Mouse (Mus musculus): ENCODE results near the gene Bcas3. TPM values are rescaled to one million over a fixed set of nuclear protein-coding genes. Genes with fewer than 3 reads are reported as not detected.

Gene Bcas3
- polyA plus RNA-seq, 1 experiment from 2014 or later, result 28.0 TPM

- Histone ChIP-seq H3K27ac (replicated peaks; ENCODE audit: low read depth, low read length) (no peak overlapping the region), H3K4me3 (ENCODE audit: low read depth, low read length) (no peak overlapping the region), H3K9me3 (ENCODE audit: control insufficient read depth, low read length) (no peaks in the 10 kb centered on the region), H3K4me1 (ENCODE audit: control insufficient read depth, insufficient read depth, low read length) (peaks cover 11% of the 10 kb centered on the region; the same call in 1 of the 2 replicates), H3K4me2 (ENCODE audit: low read depth, low read length) (no peak overlapping the region), H3K36me3 (ENCODE audit: control insufficient read depth, insufficient read depth, low read length) (no peaks in the 10 kb centered on the region), H3K9ac (ENCODE audit: low read depth, low read length) (no peak overlapping the region), H3K27me3 (replicated peaks; ENCODE audit: control insufficient read depth, insufficient read depth, low read length) (no peaks in the 10 kb centered on the region)
- ATAC-seq (ENCODE audit: low read depth), result no peak
- WGBS, result 80% methylated on average over 3 of the region's 3 CpGs
- DNase-seq (ENCODE audit: low spot score), result no peak
Measured at GRCm38 (mm10) chr11:85572590-85572989, 219.6 kb downstream of the Bcas3 start.

- ATAC-seq (ENCODE audit: low read depth), result no peak
Measured at GRCm38 (mm10) chr11:85574496-85574895, 221.5 kb downstream of the Bcas3 start.

GRCm38 (mm10) chr11:85577816-85578645 is 225.1 kb downstream of the Bcas3 start:
- no peak overlapping the region for H3K4me3 ChIP-seq (ENCODE audit: low read depth, low read length)
- H3K4me2 ChIP-seq (ENCODE audit: low read depth, low read length), result no peak overlapping the region
- no peaks in the 10 kb centered on the region for H3K36me3 ChIP-seq (ENCODE audit: control insufficient read depth, insufficient read depth, low read length)
- 47% methylated on average over 15 of the region's 15 CpGs for WGBS
- H3K9ac ChIP-seq (ENCODE audit: low read depth, low read length), result no peak overlapping the region
- peaks cover 11% of the 10 kb centered on the region; the same call in 1 of the 2 replicates for H3K4me1 ChIP-seq (ENCODE audit: control insufficient read depth, insufficient read depth, low read length)
- H3K9me3 ChIP-seq (ENCODE audit: control insufficient read depth, low read length), result no peaks in the 10 kb centered on the region
- no peak overlapping the region; the same call in 1 of the 2 replicates for H3K27ac ChIP-seq (replicated peaks; ENCODE audit: low read depth, low read length)
- no peaks in the 10 kb centered on the region for H3K27me3 ChIP-seq (replicated peaks; ENCODE audit: control insufficient read depth, insufficient read depth, low read length)
- DNase-seq (ENCODE audit: low spot score), result peak; percentile 43
- ATAC-seq (ENCODE audit: low read depth), result peak; percentile 30; the same call in 1 of the 2 replicates

More at GRCm38 (mm10) chr11:85574496-85574895, 221.5 kb downstream of the Bcas3 start:
- Histone ChIP-seq H3K36me3 (ENCODE audit: control insufficient read depth, insufficient read depth, low read length) (no peaks in the 10 kb centered on the region), H3K9me3 (ENCODE audit: control insufficient read depth, low read length) (no peaks in the 10 kb centered on the region), H3K4me1 (ENCODE audit: control insufficient read depth, insufficient read depth, low read length) (peaks cover 17% of the 10 kb centered on the region; the same call in 1 of the 2 replicates), H3K27ac (replicated peaks; ENCODE audit: low read depth, low read length) (no peak overlapping the region), H3K4me2 (ENCODE audit: low read depth, low read length) (no peak overlapping the region), H3K4me3 (ENCODE audit: low read depth, low read length) (no peak overlapping the region), H3K9ac (ENCODE audit: low read depth, low read length) (no peak overlapping the region), H3K27me3 (replicated peaks; ENCODE audit: control insufficient read depth, insufficient read depth, low read length) (no peaks in the 10 kb centered on the region)
- 12% methylated on average over 4 of the region's 4 CpGs for WGBS
- peak; percentile 38 for DNase-seq (ENCODE audit: low spot score)

GRCm38 (mm10) chr11:85584086-85584485 is 231.1 kb downstream of the Bcas3 start:
- DNase-seq (ENCODE audit: low spot score) (no peak), ATAC-seq (ENCODE audit: low read depth) (no peak)
- no peaks in the 10 kb centered on the region for H3K4me1 ChIP-seq (ENCODE audit: control insufficient read depth, insufficient read depth, low read length)
- H3K27ac ChIP-seq (replicated peaks; ENCODE audit: low read depth, low read length), result no peak overlapping the region
- no peaks in the 10 kb centered on the region for H3K36me3 ChIP-seq (ENCODE audit: control insufficient read depth, insufficient read depth, low read length)
- H3K27me3 ChIP-seq (replicated peaks; ENCODE audit: control insufficient read depth, insufficient read depth, low read length), result no peaks in the 10 kb centered on the region
- WGBS, result 22% methylated on average over 8 of the region's 8 CpGs
- no peak overlapping the region for H3K9ac ChIP-seq (ENCODE audit: low read depth, low read length)
- H3K9me3 ChIP-seq (ENCODE audit: control insufficient read depth, low read length), result no peaks in the 10 kb centered on the region
- H3K4me2 ChIP-seq (ENCODE audit: low read depth, low read length), result no peak overlapping the region
- H3K4me3 ChIP-seq (ENCODE audit: low read depth, low read length), result no peak overlapping the region

GRCm38 (mm10) chr11:85593636-85594035 is 240.7 kb downstream of the Bcas3 start:
- WGBS, result 62% methylated on average over 3 of the region's 3 CpGs
- no peak for DNase-seq (ENCODE audit: low spot score)
- Histone ChIP-seq H3K27me3 (replicated peaks; ENCODE audit: control insufficient read depth, insufficient read depth, low read length) (no peaks in the 10 kb centered on the region), H3K4me3 (ENCODE audit: low read depth, low read length) (no peak overlapping the region), H3K9ac (ENCODE audit: low read depth, low read length) (no peak overlapping the region), H3K9me3 (ENCODE audit: control insufficient read depth, low read length) (no peaks in the 10 kb centered on the region), H3K36me3 (ENCODE audit: control insufficient read depth, insufficient read depth, low read length) (no peaks in the 10 kb centered on the region), H3K27ac (replicated peaks; ENCODE audit: low read depth, low read length) (no peak overlapping the region), H3K4me2 (ENCODE audit: low read depth, low read length) (no peak overlapping the region), H3K4me1 (ENCODE audit: control insufficient read depth, insufficient read depth, low read length) (no peaks in the 10 kb centered on the region)
- ATAC-seq (ENCODE audit: low read depth), result no peak

GRCm38 (mm10) chr11:85599251-85599650 is 246.3 kb downstream of the Bcas3 start:
- Histone ChIP-seq H3K27ac (replicated peaks; ENCODE audit: low read depth, low read length) (no peak overlapping the region), H3K36me3 (ENCODE audit: control insufficient read depth, insufficient read depth, low read length) (no peaks in the 10 kb centered on the region), H3K4me3 (ENCODE audit: low read depth, low read length) (no peak overlapping the region), H3K9me3 (ENCODE audit: control insufficient read depth, low read length) (no peaks in the 10 kb centered on the region), H3K27me3 (replicated peaks; ENCODE audit: control insufficient read depth, insufficient read depth, low read length) (no peaks in the 10 kb centered on the region), H3K4me2 (ENCODE audit: low read depth, low read length) (no peak overlapping the region), H3K9ac (ENCODE audit: low read depth, low read length) (no peak overlapping the region), H3K4me1 (ENCODE audit: control insufficient read depth, insufficient read depth, low read length) (no peaks in the 10 kb centered on the region)
- DNase-seq (ENCODE audit: low spot score) (no peak), ATAC-seq (ENCODE audit: low read depth) (no peak)

- ATAC-seq (ENCODE audit: low read depth), result no peak
- Histone ChIP-seq H3K27ac (replicated peaks; ENCODE audit: low read depth, low read length) (no peak overlapping the region), H3K27me3 (replicated peaks; ENCODE audit: control insufficient read depth, insufficient read depth, low read length) (no peaks in the 10 kb centered on the region), H3K9me3 (ENCODE audit: control insufficient read depth, low read length) (no peaks in the 10 kb centered on the region), H3K4me3 (ENCODE audit: low read depth, low read length) (no peak overlapping the region), H3K4me1 (ENCODE audit: control insufficient read depth, insufficient read depth, low read length) (no peaks in the 10 kb centered on the region), H3K4me2 (ENCODE audit: low read depth, low read length) (no peak overlapping the region), H3K9ac (ENCODE audit: low read depth, low read length) (no peak overlapping the region), H3K36me3 (ENCODE audit: control insufficient read depth, insufficient read depth, low read length) (no peaks in the 10 kb centered on the region)
- no peak for DNase-seq (ENCODE audit: low spot score)
- WGBS, result 93% methylated on average over 3 of the region's 3 CpGs
Measured at GRCm38 (mm10) chr11:85603546-85604322, 250.8 kb downstream of the Bcas3 start.

GRCm38 (mm10) chr11:85609303-85609940 is 256.5 kb downstream of the Bcas3 start:
- no peak overlapping the region for H3K4me2 ChIP-seq (ENCODE audit: low read depth, low read length)
- no peaks in the 10 kb centered on the region for H3K9me3 ChIP-seq (ENCODE audit: control insufficient read depth, low read length)
- H3K9ac ChIP-seq (ENCODE audit: low read depth, low read length), result no peak overlapping the region
- DNase-seq (ENCODE audit: low spot score), result peak; percentile 67
- WGBS, result 32% methylated on average over 5 of the region's 5 CpGs
- H3K36me3 ChIP-seq (ENCODE audit: control insufficient read depth, insufficient read depth, low read length), result no peaks in the 10 kb centered on the region
- peaks cover 27% of the 10 kb centered on the region for H3K4me1 ChIP-seq (ENCODE audit: control insufficient read depth, insufficient read depth, low read length)
- H3K27me3 ChIP-seq (replicated peaks; ENCODE audit: control insufficient read depth, insufficient read depth, low read length), result no peaks in the 10 kb centered on the region
- peak; percentile 41; the same call in 1 of the 2 replicates for ATAC-seq (ENCODE audit: low read depth)
- H3K27ac ChIP-seq (replicated peaks; ENCODE audit: low read depth, low read length), result no peak overlapping the region; the same call in 1 of the 2 replicates
- H3K4me3 ChIP-seq (ENCODE audit: low read depth, low read length), result no peak overlapping the region
